Mouse (Mus musculus) spleen, postnatal 0 days (tissue): Measurements from ENCODE around the gene Pla2g12a. TPM values are rescaled to one million over a fixed set of nuclear protein-coding genes. Genes with fewer than 3 reads are reported as not detected.

Experiments
- polyA plus RNA-seq: library from polyadenylated mRNA; unstranded; fragments of >200 nt; fragmentation: Nextera tagmentation; extraction: Ambion mirVana; gene quantifications from 2 replicates; pipeline ENCODE4 v1.2.1, GENCODE M21; 2015

The Pla2g12a gene
- polyA plus RNA-seq: 112 and 123 TPM in 2 replicates

DNA sequence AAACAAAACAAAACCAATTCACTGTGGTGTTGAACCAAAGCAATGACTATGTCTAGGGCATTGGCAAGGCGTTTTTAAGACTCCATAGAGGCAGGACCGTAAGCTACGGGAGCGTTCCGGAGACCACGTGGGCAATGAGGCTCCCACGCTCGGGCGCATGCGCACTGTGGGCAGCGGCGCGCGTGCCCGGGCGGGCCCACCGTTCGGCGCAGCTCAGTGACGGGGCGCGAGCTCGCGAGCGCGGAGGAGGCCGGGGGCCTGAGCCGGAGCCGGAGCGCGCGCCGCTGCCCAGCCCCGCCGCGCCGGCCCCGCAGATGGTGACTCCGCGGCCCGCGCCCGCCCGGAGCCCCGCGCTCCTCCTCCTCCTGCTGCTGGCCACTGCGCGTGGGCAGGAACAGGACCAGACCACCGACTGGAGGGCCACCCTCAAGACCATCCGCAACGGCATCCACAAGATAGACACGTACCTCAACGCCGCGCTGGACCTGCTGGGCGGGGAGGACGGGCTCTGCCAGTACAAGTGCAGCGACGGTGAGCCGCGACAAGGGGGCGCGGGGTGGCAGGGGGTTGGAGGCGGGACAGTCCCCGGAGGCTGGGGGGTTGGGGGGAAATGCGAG is at the start of gene Pla2g12a:
Gene Pla2g12a, plus strand, starts transcription at position 202 of the 617 bp plus-strand sequence.

GRCm38 (mm10) chr3:129831035-129831568 is 47.3 kb upstream of the Pla2g12a start, which contains the start of gene Gar1:
Gene Gar1, minus strand, starts transcription at chr3:129831396.

DNA sequence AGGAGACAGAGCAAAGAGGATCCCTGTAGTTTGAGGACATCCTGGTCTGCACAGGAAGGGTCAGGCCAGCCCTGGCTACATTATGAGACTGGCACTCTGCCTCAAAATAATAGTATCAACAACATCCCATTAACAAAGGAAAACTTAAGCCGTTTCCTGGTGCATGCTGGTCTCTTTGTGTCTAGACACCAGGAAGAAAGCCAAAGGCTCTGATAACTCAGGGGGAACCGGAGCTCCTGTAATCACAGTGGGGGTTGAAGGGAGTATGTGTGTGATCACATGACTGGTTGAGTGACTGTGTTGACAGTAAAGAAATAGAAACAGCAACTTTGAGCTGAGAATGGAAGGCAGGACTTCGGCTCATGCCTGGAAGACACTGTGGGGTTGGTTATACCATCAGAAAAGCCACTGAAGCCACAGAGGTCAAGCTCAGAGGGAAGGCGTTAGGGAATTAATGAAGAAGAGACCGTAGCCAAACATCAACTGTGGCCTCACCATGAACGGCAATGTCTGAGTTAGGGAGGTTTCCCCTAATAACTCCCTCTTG is 42.9 kb upstream of the Pla2g12a start, which contains the start of gene Cfi:
Gene Cfi, plus strand, starts transcription at position 497 of the 547 bp plus-strand sequence.

DNA sequence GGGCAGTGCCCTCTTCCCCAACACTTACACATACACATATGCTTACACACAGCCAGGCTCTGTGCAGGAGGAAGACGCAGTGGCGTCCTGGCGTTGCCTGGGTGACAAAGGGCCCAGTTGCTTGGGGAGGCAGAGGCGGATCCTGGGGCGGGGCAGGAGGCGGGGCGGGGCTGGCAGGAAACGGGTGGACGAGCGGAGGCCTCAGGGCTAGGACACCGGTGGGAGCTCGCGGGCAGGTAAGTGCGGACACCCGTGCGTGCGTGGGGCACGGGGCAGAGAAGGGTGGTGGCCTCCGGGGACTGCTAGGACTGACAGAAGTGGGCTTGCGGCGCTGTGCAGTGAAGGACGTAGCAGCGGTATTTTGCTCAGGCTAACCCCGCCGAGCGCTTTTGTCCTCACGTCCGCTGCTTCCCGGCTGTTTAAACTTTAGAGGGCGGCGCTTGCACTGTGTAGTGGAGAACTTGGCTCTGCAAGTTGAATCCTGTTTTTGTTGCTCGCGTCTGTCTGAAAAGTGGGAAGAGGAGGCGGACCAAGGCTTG is 22.9 kb downstream of the Pla2g12a start, which contains the start of gene Casp6:
Gene Casp6, plus strand, starts transcription at position 155 of the 539 bp plus-strand sequence.

Other genes starting within 250 kb of the Pla2g12a start
- 0.69 and 1.1 TPM in 2 replicates for gene Egf, start 123.3 kb upstream of the Pla2g12a start, polyA plus RNA-seq
- gene Lrit3, start 74.6 kb upstream of the Pla2g12a start, polyA plus RNA-seq: not detected in 2 replicates
- gene Rrh, start 56.0 kb upstream of the Pla2g12a start, polyA plus RNA-seq: 0.07 TPM in 1 of 2 replicates, not detected in the other
- gene Gar1, start 47.2 kb upstream of the Pla2g12a start, polyA plus RNA-seq: 60.9 and 66.2 TPM in 2 replicates
- gene Cfi, start 42.7 kb upstream of the Pla2g12a start, polyA plus RNA-seq: 0.45 and 0.46 TPM in 2 replicates
- gene Casp6, start 22.8 kb downstream of the Pla2g12a start, polyA plus RNA-seq: 34.7 and 38.4 TPM in 2 replicates
- gene Mcub, start 91.6 kb downstream of the Pla2g12a start, polyA plus RNA-seq: 38.6 and 42.2 TPM in 2 replicates
- 11.8 and 12.6 TPM in 2 replicates for gene Sec24b, start 182.9 kb downstream of the Pla2g12a start, polyA plus RNA-seq